Mouse (Mus musculus): Measurements from ENCODE around the gene Tlcd1. TPM values are rescaled to one million over a fixed set of nuclear protein-coding genes. Genes with fewer than 3 reads are reported as not detected.
"Not testable (repeated sequence)": the region's sequence is repeated elsewhere in the genome, so short reads cannot be mapped to it uniquely, and the experiment has no call there.

Tlcd1 gene
- total RNA-seq (2021), result 10 to 100 TPM; 16.8 to 17.5 TPM
- long read RNA-seq, transcript Tlcd1-204 (4 exons, 1,412 nt), result major isoform, 24 of 27 reads
- long read RNA-seq, partial matches to known transcripts, result 1 of 27 reads
- long read RNA-seq, other reads (novel, unspliced or antisense), result 1 of 27 reads

DNA sequence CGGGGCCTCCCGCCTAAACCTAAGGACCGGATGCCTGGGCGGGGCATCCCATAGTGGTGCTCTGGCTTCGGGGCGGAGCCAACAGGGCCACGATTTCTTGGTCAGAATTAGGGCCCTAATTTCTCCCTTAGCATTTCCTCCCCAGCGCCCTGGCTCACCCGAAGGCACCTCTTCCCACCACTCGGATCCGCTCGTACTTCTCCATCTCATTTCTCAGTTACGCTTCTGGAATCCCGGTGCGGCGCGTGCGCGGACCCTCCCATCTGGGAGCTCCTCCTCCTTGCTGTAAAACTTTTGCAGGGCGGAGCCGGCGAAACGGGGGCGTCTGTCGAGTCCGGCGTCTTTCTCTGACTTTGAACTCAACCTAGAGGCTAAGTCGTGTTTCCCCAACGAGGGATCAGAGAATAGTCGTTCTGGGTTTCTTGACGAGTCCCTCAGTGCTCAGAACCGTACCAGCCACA lies at the start of gene Tlcd1, which contains the start of gene Nek8:
TSS of gene Tlcd1 (plus strand) at position 310 of the 461 bp plus-strand sequence.
TSS of gene Nek8 (minus strand) at position 274 of the 461 bp plus-strand sequence.
- peak; percentile 72 to 81 for DNase-seq (ENCODE audit: low spot score in 2 of 2)

DNA sequence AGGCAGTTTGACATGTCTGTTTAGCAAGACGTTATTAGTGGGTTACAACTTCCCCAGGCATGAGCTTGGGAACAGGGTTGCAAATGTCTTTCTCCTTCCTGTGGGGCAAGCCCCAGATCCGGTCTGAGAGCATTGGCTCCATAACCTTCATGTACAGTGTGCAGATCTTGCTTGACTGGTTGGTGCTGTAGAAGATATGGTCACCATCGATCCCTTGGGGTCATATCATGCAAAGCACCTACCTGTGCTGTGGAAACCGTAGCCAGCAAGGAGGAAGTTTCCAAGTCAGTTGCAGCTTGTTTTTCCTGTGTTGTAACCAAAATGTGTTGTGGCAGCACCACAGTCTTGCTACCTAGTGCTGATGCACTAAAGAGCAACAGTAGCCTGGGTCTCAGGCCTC lies 49.8 kb upstream of the Tlcd1 start:
- no peak for DNase-seq (ENCODE audit: low spot score in 2 of 2)

- DNase-seq (ENCODE audit: low spot score in 2 of 2), result no peak
Observed at GRCm38 (mm10) chr11:78129458-78129857, 47.1 kb upstream of the Tlcd1 start.

- no peak for DNase-seq (ENCODE audit: low spot score in 2 of 2)
Observed at GRCm38 (mm10) chr11:78133915-78134314, 42.6 kb upstream of the Tlcd1 start.

DNA sequence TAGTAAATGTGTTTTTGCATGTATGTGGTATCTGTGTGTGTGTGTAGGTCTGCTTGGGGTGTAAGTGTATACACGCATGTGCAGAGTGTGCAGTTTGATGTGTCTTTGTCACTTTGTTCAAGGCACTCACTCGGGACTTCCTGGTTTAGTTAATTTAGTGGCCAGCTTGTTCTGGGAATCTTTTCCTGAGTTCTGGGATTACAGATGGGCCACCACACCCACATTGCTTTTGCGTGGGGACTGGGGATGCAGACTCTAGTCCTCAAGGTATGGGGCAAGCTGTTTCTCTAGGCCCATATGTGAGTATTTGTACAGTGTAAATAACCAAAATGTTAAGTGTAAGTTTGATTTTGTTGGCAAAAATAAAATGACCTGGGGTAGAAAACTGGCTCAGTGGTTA lies 42.2 kb upstream of the Tlcd1 start:
- peak; percentile 42 to 70 for DNase-seq (ENCODE audit: low spot score in 2 of 2)

- not testable (repeated sequence) for DNase-seq (ENCODE audit: low spot score in 2 of 2)
Observed at GRCm38 (mm10) chr11:78135314-78135713, 41.2 kb upstream of the Tlcd1 start.

DNA sequence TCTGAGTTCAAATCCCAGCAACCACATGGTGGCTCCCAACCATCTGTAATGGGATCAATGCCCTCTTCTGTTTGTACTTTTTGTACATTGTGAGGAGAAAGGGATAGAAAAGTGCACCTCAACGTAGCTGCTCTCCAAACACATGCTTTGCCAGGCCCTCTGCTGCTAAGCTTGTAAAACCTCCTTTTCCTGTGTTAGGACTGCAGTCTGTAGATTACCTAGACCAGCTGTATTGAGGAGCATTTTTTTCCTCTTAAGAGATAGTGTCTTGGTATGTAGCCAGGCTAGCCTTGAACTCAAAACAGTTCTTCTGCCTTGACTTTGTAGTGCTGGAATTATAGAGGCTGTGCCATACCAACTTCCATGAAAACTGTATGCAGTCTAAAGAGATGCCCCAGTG lies 40.4 kb upstream of the Tlcd1 start:
- no peak for DNase-seq (ENCODE audit: low spot score in 2 of 2)

GRCm38 (mm10) chr11:78137584-78137983 lies 38.9 kb upstream of the Tlcd1 start:
- DNase-seq (ENCODE audit: low spot score in 2 of 2), result no peak

DNA sequence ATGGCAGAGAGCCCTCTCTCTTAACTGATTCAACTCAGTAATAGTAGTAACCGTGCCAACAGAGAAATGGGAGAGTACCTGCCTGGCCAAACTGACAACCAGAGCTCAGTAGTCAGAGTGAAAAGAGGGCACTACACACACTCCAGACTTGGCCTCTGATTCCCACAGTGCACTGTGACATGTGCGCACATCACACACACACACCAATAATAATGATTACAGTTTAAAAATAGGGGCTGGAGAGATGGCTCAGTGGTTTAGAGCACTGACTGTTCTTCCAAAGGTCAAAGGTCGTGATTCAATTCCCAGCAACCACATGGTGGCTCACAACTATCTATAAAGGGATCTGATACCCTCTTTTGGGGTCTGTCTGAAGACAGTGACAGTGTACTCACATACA lies 38.5 kb upstream of the Tlcd1 start:
- no peak for DNase-seq (ENCODE audit: low spot score in 2 of 2)

DNA sequence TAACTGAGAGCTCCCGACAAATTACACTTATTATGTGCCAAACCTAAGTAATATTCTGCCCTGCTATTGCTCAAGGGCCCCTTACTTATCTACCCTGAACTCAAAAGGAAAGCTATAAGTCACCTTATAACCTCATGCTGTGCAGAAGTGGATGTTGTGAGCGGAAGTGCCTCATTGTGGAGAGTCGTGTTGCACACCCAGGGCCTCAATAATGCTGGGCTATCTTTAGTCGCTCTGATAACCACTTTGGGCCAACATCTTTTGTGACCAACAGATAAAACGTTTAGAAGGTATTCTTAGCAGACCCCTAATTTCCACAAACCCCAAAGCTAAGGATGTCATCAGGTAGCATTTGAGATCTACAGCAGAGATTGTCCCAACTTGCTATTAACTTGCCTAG lies 35.8 kb upstream of the Tlcd1 start:
- no peak for DNase-seq (ENCODE audit: low spot score in 2 of 2)

DNA sequence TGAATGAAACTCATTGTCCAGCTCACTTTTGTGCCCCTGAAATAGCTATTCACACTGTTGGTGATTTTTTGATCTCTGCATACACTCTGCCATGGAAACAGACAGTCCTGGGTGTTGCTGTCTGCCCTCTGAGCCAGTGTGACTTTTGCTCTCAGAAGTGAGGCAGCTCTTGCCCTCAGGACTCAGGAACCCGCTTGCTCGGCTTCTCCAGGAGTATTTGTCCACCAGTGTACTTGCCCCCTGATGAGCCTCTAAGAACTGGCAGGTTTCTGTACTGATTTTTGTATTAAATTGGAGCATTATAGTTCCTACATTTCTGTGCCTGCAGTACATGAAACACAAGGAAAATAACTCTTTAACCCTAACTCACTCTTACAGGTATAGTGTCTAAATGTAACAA lies 33.0 kb upstream of the Tlcd1 start:
- no peak for DNase-seq (ENCODE audit: low spot score in 2 of 2)

DNA sequence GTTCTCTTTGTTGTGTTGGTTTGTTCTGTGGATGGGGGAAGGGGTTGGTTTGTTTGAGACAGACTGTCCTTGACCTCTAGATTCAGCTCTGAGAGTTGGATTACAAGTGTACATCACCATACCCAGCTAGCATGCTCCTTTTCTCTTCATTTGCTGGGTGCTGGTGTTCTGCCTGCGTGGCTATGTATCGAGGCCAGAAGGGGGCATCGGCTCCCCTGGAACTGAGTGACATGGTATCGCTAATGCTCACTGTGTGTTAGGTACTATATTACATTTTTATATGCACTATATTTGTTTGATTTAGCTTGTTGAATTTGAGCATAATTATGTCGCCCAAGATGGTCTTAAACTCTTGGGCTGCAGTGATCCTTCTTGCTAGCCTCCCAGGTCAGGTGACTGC lies 30.3 kb upstream of the Tlcd1 start:
- no peak for DNase-seq (ENCODE audit: low spot score in 2 of 2)

DNA sequence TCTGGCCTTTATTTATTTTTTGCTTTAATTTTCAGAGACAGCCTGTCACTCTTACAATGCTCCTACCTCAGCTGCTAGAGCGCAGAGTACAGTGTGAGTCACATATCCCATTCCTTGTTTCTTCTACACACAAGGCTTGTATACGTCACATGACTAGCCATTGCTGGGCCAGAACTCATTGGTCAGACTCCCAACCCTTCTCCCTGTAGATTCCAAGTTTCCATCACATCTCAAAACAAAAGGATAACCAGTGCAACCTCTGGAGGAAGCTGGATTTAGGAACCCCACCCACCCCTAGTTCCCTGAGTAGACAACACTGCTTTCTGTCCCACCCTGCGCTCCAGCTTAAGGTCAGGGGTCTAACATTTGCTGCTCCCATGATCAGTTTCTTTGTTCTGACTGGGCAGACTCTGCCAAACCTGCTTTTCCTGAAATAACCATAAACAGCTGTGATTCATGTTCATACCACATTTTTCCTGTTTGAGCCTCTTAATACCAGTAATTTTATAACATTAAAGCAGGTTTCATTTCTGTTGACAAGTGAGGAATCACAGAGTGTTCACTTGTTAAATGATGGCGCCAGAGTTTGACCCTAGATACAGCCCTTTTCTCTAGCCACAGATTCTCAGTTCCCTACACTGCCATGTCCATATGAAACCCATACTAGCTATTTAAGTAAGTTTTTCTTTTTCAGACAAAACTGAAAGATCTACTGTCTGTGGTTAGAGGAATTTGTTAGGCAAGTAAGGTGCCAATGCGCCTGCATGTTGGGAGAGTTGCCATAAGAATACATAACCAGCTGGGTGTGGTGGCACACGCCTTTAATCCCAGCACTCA lies 29.6 kb upstream of the Tlcd1 start:
- DNase-seq (ENCODE audit: low spot score in 2 of 2), result no peak

- no peak for DNase-seq (ENCODE audit: low spot score in 2 of 2)
Observed at GRCm38 (mm10) chr11:78151161-78151560, 25.4 kb upstream of the Tlcd1 start.

DNA sequence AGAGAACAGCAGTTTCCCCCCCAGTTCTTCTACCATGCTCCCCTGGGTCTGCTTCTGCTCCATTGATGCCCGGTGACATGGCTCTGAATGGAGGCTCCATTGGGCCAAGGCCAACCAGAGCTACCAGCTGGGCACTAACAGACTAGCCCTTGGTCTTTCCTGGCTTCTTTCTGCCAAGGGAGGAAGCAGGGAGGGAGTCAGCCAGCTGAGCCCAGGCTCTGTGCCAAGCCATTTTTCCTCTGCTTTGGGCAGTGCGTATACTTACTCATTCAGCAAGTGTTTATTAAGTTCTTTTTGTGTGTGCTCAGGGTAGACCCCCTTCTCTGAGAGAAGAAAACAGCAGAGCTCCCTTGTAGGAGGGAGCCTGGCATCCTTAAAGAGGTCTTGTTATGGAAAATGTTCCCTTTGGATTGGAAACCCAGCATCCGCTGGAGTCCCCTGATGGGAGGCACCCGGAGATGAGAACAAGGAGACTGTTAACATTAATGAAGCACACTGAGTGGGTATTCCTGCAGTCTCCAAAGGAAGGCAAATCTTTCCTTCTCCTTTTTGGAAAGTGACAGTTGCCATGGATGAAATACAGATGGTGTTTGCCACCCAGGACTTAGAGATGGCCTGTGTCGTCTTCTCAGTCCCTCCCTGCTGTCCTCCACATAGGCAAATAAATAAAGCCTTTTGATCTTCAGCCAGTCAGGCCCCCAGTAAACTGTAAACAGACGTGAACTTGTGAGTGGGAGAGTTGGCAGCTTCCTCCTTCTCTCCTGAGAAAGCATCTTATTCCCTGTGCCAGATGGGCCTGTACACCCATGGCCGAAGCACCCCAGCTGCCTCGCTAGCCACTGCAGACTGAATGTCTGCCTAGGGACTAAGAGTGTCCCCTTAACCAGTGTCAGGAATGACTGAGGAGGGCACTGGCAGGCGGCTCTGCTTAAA lies 23.9 kb upstream of the Tlcd1 start:
- DNase-seq (ENCODE audit: low spot score in 2 of 2), result peak; percentile 69 to 88

- no peak for DNase-seq (ENCODE audit: low spot score in 2 of 2)
Observed at GRCm38 (mm10) chr11:78153778-78154177, 22.7 kb upstream of the Tlcd1 start.

GRCm38 (mm10) chr11:78155674-78156073 lies 20.8 kb upstream of the Tlcd1 start:
- no peak for DNase-seq (ENCODE audit: low spot score in 2 of 2)

DNA sequence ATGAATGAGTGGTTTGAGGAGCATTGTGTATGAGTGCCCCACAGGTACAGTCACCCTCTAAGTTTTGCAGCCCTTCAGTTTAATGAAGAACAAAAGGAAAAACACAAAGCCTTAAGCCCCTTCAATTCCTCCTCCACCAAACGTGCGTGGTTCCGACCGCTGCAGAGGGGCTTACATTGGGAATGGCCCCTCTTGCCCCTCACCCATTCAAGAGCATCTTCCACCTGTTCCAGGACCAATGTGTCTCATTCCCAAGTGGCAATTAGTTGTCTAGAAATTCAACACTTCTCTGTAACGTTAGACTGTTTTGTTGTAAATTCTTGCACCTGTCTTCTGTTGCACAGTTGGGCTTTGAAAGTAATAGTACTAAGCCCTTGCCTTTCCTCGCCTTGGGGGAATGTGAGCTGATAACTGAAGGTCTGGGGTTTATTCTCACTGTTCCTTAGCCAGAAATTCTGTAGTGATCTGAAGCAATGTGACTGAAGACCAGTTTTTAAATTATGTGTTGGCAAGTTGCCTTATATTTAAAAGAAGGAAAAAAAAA lies 20.3 kb upstream of the Tlcd1 start:
- DNase-seq (ENCODE audit: low spot score in 2 of 2), result no peak

GRCm38 (mm10) chr11:78159096-78159495 lies 17.4 kb upstream of the Tlcd1 start:
- peak; percentile 61 to 91 for DNase-seq (ENCODE audit: low spot score in 2 of 2)

DNA sequence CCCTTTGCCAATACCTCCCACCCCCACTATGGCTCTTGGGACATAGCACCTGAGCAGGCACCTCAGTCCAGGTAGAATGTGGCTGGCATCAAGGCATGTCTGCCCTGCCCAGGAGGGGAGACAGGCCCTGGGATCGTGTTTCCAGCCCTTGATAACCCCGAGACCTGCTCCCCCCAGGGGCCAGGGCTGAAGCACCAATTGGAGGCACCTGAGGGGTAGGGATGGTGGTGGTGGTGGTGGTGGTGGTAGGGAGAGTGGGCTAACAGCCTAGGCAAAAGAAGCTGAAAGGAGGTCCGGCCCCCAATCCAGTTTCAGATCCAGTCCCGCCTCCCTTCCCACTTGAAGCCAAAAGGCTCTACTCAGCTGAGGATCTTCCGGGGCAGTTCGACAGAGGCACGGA lies 17.0 kb upstream of the Tlcd1 start:
- no peak for DNase-seq (ENCODE audit: low spot score in 2 of 2)

DNA sequence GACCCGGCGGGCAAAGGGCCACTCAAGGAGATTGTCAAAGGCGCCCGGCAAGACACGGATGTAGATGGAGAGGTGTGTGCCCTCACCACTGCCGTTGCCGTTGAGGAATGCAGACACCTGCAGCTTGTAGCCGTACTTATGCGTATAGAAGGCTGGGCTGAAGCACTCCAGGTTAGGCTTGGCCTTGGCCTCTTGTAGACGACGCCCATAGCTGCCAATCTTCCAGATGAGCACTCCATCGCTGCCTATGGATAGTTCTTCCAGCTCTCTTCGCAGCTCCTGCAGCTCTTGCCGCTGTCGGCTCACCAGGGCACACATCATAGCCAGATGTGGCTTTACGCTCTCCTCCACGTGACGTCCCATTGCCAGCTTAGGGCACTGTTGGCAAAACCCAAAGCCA lies 16.3 kb upstream of the Tlcd1 start:
- DNase-seq (ENCODE audit: low spot score in 2 of 2), result no peak
